Mouse (Mus musculus) megakaryocyte progenitor cell, adult 5-6 weeks (primary cell): ENCODE data around the gene Ctns. TPM values are rescaled to one million over a fixed set of nuclear protein-coding genes. Genes with fewer than 3 reads are reported as not detected.

ENCODE experiments used
- ATAC-seq: replicated peaks from 2 replicates; pipeline ENCODE4 v1.8.0; 2016; ENCODE audit warnings: mild to moderate bottlenecking, moderate TSS enrichment, inconsistent platforms; ENCODE audit not compliant: poor library complexity
- total RNA-seq, 2 experiments: library from RNA; stranded (forward) in 1 of 2; stranded (reverse) in 1 of 2; fragments of 157-497, 149-512 nt in 1 of 2; fragments of 200-1000 nt in 1 of 2; gene quantifications; 2 replicates each; pipeline versions ENCODE4 v1.2.3 to v1.2.4; 2015 to 2017

Gene Ctns
- total RNA-seq, 2 experiments from 2014 or later, result 13.5 to 16.3 TPM

DNA sequence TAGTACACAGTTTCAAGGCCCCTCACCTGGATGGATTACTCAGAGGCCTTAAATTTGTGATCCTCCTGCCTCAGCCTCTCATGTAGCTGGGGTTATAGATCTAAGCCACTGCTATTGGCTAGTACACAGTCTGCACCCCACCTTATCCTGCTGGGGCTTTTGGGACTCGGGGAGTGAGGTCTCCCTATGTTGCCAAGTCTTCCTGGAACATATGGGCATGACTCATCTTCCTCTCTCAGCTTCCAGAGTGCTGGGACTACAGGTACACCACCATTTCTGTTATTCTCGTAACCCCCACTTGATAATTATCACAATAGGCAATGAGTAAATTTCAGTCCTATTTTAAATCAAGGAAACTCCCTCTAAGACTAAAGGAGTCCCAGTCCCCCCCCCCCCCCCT, 4.4 kb downstream of the Ctns start:
- no peak for ATAC-seq

DNA sequence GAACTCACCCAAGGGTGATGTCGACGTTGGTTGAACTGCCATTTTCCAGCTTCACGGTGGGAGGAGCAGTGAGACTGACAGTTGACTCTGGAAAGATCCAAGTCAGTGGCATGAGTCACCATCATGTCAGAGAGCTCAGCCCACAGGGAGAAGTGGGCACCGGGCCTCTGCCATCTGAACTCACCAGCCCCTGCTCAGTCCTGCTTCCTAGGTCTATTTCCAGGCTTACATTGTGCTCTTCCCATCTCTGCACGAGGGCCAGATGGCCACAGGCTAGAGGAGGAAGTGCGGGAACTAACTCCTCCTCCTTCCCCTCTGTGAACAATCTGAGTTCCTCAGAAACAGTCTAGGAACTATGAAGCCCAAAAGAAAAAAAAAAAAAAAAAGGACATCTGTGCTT, 5.8 kb downstream of the Ctns start:
- peak; percentile 86 for ATAC-seq

DNA sequence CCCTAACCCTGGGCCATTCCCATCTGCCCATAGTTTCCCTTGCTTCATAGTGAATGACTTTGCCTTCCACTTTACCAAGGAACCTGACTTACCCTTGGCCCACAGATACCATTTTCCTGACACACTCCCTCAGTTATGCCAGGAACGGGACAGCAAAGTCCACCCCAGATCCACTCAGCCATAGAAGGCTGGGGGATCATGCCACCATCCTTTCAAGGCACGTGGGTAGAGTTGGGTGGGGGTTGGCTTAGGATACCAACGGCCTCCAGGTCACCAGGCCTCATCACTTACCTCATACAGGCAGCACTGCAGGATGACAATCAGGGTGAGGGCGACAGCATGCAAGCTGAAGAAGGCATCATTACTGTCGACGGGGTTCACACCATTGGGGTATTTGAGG, 11.6 kb downstream of the Ctns start:
- ATAC-seq, result no peak

DNA sequence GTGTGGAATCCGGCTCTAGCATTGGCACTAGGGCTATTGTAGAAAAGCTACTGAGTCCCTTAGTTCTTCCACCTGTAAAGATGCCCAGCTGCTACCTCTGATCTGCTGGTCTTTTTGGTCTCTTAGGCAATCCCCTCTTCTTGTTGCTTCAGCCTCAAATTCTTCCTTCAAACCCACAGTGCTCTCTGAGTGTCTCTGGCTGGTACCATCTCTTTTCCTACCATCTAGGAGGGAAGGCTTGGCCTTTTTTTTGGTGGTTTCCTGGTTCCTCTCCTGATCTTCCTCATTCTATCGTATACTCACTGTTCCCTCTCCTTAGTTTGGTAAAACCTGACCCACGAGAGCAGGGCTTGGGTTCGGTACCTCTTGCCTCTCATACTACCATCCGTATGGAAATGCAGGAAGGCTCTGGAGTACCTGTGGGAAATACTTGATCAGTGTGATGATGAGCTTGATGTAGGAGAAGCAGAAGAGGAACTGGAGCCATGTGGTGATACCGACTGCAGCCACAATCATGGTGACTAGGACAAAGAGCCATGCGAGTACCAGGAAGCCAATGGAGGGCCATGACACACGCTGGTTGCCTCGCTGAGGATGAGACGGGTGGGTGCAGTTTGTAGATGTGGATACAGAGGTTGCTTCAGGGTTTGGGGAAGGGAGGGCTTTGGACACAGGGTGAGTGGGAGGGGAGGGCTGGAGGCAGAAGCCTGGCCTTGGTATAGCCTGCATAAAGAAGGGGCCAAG, 12.8 kb downstream of the Ctns start:
- peak; percentile 64 for ATAC-seq

DNA sequence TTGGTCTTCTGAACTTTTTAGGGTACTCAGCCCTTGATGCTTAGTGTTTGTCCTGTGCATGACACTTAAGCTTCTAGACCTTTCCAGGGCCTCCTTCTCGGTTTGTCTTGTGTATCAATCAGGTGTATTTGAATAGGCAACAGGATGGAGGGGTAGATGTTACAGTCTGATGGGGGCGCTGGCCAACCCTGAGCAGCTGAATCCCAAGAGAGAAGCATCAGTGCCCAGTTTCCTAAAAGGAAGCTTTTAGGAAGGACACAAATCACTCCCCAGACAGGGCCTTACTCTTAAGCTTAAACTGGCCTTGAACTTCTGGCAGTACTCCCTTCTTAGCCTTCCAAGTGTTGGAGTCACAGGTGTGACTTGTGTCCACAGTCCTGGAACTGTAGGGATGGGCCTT, 20.9 kb downstream of the Ctns start:
- no peak for ATAC-seq

DNA sequence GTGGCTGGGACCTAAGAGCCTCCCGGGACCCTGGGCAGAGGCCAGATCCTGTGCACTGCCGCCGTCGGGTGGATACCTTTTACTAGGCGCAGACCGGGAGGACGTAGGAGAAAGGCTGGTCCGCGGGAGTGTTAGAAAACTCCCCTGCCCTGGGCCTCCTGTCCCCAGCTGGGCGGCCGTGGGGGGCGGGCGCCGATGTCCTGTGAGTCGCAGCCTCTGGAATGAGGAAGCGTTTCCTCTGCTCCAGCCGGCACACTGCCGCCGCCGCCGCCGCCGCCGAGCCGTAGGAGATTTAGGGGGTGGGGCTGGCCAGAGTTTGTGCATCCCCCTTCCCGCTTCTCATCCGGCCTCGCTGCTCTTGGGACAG, 21.4 kb downstream of the Ctns start:
- peak; percentile 55 for ATAC-seq

DNA sequence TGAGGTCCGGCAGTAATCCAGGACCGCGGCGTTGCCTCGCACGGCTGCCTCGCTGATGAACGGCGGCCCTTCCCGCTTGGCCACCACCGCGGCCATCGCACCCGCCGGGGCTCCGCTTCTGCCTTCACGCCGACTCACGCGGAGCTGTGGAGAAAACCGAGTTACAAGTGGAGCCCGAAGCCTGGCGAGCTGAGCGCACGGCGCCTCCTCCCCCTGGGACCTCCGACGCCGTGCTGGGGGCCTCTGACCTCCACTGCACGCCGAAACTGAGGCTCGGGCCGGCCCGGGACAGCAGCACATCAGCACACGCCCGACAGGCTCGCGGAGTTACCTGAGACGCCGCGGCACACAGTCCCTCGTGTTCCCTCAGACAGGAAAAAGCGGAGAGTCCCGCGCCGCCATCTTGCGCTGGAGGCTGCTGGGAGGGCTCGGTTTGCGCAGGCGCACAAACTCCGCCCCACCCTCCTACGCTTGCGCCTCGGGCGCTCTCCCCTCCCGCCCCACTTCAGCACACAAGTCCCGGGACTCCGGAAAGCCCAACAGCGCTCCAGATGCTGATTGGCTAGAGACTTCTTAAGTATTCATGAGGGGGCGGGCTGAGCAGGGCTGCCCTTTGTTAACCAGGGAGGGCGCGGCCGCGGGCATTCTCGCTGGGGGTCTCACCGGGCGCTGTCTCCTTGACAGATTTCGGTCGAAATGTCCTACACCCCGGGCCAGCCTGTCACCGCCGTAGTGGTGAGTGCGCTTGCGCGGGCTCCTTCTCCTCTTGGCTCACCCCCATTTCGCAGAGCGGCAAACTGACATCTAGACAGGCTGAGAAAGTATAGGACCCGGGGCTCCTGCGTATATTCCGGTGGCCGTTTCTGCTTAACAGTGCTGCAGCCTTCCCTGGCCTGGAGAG, 22.0 kb downstream of the Ctns start, which contains the start of the genes Emc6 and Tax1bp3:
TSS of gene Emc6 (minus strand) at position 430 of the 901 bp plus-strand sequence.
TSS of gene Tax1bp3 (plus strand) at position 476 of the 901 bp plus-strand sequence.
- ATAC-seq, result peak; percentile 92

DNA sequence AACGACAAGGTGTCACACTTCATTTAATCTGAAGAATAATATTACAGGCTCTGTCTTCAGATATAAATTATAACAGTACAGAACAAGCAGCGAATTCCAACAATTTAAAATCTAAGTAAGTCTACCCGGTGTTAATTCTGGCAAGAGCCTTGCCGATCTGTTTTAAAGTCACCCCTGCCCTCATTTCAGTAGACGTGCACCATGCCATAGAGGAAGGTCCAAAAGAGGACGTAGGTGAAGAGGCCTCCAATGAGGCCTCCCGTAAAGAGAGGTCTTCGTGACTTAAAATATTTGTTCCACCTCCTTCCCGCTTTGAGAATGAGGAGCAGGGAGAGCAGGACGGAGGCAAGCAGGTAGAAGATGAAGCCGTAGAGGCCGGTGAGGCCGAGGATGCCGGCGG, 22.7 kb downstream of the Ctns start:
- no peak for ATAC-seq

DNA sequence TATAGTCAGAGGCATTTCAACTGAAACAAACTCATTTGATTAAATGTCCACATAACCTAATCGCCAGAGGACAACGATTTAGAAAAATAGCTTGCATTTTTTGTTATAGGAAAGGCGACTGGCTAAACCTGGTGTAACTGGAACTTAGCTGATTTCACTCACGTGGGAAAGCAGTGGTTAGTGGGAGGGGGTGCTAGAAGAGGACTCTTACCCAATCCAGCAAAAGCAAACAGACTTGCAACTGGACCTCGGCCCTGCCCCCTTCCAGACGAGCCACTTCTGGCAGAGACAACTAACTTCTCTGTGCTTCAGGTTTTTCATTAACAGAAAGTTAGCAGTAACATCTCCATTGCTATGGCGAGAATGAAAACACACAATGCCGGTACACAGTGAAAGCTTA, 23.2 kb downstream of the Ctns start:
- ATAC-seq, result peak; percentile 20; the same call in 1 of the 2 replicates

DNA sequence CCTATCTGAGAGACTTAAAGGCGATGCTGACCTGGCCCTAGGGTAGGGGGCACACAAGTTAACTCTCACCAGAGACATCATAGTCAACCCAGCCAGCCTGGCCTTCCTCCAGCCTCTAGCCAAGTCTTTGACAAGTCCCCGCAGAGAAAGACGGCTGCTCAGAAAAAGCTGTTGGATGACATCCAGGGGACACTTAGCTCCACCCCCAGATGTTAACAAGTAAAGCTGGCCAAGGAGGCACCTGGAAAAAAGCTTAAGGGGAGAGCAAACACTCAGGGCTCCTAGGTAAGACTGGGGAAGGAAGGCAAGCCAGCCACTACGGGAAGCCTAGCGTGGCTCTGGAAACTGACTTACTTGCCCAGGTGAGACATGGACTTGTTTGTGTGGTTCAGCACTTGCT, 26.7 kb downstream of the Ctns start:
- ATAC-seq, result no peak

DNA sequence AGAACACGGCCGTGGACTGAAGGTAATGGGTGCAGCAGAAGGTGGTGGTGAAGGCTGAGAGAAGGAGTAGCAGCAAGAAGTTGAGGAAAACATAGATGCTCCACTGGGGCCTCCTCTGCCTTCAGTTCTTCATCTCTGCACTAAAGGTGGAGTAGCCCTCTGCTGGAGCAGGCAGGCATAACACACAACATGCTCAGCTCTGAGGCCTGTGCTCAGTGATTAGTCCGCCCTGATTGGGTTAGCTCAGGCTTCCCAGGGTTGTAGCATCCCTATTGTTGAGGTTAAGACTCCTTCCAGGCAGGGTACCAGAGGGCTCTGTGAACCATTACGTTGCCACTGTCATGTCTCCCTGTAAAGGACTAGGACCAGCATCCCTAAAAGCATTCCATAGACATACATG, 29.6 kb downstream of the Ctns start:
- peak; percentile 91 for ATAC-seq

DNA sequence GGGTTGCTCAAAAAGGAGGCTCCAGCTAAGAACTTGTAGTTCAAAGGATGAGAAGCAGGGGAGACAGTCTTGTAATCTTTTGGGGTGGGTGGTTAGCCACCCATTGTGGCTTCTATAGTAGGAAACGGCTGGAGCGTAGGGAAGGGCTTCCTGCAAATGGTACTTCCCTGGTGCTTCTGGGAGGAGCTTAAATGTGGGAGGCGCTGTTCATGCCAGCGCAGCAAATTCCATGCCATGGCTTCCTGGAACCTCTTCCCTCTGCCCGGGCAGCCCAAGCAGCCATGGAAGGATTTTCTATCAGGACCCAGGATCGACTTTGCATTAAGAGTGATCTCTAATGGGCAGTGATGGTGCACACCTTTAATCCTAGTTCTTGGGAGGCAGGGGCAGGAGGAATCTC, 30.3 kb downstream of the Ctns start:
- ATAC-seq, result no peak

DNA sequence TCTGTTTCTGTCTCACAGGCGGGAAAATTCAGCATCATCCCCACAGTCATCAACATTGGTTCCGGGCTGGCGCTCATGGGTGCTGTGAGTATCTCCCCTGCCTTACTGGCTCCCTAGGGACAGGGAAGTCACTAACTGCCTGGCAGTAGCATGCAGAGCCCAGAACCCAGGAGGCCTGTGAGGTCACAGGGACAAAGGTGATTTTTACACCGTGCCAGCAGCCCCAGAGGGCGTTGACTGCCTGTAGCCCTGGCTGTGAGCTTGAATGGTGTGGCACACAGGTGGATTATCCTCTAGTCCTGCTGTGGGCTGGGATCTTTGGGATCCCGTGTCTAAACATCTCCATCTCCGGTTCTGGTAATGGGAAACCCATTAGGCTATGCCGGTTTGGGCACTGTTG, 30.8 kb downstream of the Ctns start:
- ATAC-seq, result no peak

DNA sequence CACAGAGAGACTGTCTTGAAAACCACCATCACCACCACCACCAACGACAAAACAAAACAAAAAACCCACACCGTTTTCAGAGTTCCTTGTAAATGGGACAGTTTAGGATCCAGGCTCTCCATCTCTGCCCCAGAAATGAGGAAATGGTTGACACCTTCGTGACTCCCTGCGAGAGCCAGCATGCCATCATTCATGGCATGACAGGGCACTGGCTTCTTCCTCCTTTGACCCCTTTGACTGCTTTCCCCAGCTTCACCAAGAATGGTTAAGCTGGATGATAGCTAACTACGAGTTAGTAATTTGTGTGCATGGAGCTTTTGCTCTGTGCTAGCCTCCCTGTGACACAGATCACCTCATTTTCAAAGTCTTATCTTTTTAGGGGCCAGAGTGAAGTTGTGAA, 36.6 kb downstream of the Ctns start:
- ATAC-seq, result 0 out of 2 replicates have a peak, but pooled peaks have one; percentile 35

DNA sequence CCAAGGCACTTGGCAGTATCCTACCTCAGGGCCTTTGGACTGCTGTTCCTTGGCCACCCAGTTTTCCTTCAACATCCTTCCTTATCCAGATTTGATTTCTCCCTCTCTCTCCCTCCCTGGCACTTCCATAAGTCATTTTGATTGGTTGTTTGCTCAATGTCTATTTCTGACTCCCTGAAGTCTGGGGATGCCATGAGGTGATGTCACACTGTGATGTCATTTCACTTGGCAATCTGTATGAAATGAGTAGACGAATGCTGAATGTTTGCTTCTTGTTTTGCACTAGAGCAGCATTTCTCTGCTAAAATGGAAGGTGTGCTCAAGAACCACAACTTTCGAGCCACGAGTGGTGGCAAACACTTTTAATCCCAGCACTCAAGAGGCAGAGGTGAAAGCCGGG, 37.2 kb downstream of the Ctns start:
- no peak for ATAC-seq

DNA sequence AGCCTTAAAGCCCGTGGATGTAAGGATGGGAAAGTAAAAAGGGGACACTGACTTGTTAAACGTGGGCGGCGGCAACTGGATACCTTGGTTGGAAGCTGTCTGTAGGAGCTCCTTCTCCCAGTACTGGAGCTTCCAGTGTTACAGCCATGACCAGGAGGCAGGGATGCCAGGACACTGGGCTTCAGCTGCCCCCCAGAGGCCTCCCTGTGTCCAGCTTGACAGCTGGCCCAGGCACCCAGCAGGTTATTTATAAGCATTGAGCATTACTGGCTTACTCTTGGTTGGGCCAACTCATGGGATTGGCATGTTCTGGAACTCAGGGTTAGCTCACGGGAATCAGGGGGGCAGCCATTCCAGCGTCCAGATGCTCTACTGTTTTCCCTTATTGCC, 38.0 kb downstream of the Ctns start:
- ATAC-seq, result no peak

DNA sequence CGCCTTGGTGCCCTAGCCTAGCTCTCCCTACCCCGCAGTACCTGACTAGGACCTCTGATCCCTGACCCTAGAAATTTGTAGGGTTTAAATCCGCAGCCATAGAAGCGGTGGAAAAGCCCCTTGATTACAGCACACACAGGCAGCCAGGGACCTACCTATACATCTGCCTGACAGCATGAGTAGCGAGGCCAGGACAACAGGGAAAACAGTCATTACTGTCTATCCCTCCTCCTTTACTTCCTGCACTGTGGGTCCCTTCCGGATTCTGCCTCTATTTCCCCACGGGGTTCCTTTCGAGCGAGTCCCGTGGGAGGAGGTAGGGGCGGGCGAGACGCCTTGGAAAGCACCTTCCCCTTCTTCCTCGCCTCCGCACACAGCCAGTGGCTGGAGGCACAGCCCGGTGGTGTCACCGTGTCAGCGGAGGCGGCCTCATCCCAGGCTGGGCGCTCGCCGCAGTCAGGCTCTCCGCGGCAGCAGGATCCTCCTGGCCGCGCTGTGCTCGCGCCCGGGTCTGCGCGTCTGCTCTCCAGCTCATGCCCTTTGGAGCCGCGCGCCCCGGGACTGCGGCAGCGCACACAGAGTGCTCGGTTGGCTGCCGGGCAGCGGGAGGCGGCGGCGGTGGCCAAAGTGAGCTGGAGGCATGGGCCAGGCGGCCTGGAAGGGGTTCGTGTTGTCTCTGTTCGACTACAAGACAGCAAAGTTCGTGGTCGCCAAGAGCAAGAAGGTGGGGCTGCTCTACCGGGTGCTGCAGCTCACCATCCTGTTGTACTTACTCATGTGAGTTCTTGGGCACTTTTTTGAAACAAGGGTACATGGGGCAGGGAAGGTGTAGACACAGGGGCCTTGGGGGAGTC, 38.7 kb downstream of the Ctns start, which contains the start of gene P2rx5:
TSS of gene P2rx5 (plus strand) at position 465 of the 854 bp plus-strand sequence.
- peak; percentile 70 for ATAC-seq

DNA sequence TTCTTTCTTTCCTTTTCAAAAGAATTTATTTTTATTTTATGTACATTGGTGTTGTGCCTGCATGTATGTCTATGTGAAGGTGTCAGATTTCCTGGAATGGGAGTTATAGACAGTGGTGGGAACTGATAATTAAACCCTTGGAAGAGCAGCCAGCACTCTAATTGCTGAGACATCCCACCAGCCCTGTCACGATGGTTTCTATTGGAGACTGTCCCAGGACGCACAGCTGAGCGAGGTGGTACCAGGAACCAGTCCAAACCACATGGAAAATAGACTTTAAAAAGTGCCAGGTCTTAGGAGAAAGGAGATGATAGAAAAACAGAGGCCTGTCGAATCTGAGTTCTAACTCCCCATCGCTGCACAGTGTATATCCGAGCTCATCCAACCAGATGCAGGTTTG, 43.8 kb downstream of the Ctns start:
- no peak for ATAC-seq

DNA sequence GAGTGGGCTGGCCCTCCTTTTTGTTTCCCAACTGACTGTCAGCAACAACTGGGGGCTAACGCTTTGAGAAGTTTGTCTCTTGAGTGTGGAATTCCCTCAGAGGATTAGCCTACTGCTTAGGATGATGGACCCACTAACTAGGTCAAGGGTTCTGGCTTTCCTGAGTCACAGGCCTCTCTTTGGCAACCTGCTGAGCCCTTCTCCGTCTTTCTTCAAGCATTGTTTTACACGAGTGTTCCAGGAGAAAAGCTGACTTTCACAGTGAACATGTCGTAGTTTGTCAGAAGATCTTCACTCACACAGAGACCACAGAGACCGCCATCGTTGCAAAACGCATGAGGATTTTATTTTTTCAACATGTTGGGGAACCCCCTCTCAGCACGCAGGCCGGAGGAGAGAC, 50.6 kb downstream of the Ctns start:
- ATAC-seq, result no peak

DNA sequence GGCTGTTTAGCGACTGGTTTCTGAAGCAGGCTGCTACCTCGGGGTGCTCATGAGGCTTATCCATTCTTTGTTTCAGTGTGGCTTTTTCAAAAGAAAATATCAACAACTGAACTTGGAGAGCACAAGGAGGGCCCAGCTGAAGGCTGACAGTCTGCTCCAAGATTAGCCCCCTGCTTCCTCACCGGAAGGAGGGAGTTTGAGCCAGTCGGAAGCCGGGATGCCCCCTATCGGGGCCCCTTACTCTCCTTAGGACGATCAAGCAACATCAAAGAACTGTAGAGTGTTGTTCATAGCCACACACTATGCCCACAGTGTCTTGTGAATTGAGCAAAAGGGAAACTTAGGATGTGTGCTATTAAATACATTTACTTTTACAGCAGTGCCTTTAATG, 51.9 kb downstream of the Ctns start:
- ATAC-seq, result no peak
